Mouse (Mus musculus): Measurements from ENCODE around the gene Zfp128. TPM values are rescaled to one million over a fixed set of nuclear protein-coding genes. Genes with fewer than 3 reads are reported as not detected.

Gene Zfp128
- 0.76 TPM for polyA plus RNA-seq (2015; fragmentation: Illumina TruSeq; extraction: RNeasy Lipid Tissue Mini Kit (QIAGEN cat#74804); ENCODE audit: insufficient read depth, low read depth, low replicate concordance)

GRCm38 (mm10) chr7:12880911-12881660, at the start of gene Zfp128:
Gene Zfp128, plus strand, starts transcription at chr7:12881177.

GRCm38 (mm10) chr7:12834162-12835120, 46.5 kb upstream of the Zfp128 start, which contains the start of gene Zfp110:
Gene Zfp110, plus strand, starts transcription at chr7:12834761.

GRCm38 (mm10) chr7:12897655-12898410, 16.9 kb downstream of the Zfp128 start, which contains the start of gene Zscan22:
Gene Zscan22, plus strand, starts transcription at chr7:12897815.

GRCm38 (mm10) chr7:12921705-12922465, 40.9 kb downstream of the Zfp128 start, which contains the start of gene Rps5:
Gene Rps5, plus strand, starts transcription at chr7:12922290.

GRCm38 (mm10) chr7:12927191-12927680, 46.3 kb downstream of the Zfp128 start, which contains the start of gene Rnf225:
Gene Rnf225, plus strand, starts transcription at chr7:12927416.

Other genes starting within 250 kb of the Zfp128 start
- gene Vmn2r54, start 240.9 kb upstream of the Zfp128 start, polyA plus RNA-seq (2015; fragmentation: Illumina TruSeq; extraction: RNeasy Lipid Tissue Mini Kit (QIAGEN cat#74804); ENCODE audit: insufficient read depth, low read depth, low replicate concordance) = not detected
- gene Vmn2r55, start 196.2 kb upstream of the Zfp128 start, polyA plus RNA-seq (2015; fragmentation: Illumina TruSeq; extraction: RNeasy Lipid Tissue Mini Kit (QIAGEN cat#74804); ENCODE audit: insufficient read depth, low read depth, low replicate concordance) = not detected
- gene Vmn2r56, start 146.2 kb upstream of the Zfp128 start, polyA plus RNA-seq (2015; fragmentation: Illumina TruSeq; extraction: RNeasy Lipid Tissue Mini Kit (QIAGEN cat#74804); ENCODE audit: insufficient read depth, low read depth, low replicate concordance) = not detected
- 0.89 TPM for gene Zscan18, start 77.5 kb upstream of the Zfp128 start, polyA plus RNA-seq (2015; fragmentation: Illumina TruSeq; extraction: RNeasy Lipid Tissue Mini Kit (QIAGEN cat#74804); ENCODE audit: insufficient read depth, low read depth, low replicate concordance)
- gene Zfp329, start 62.3 kb upstream of the Zfp128 start, polyA plus RNA-seq (2015; fragmentation: Illumina TruSeq; extraction: RNeasy Lipid Tissue Mini Kit (QIAGEN cat#74804); ENCODE audit: insufficient read depth, low read depth, low replicate concordance) = 2.6 TPM
- 5.3 TPM for gene Zfp110, start 46.4 kb upstream of the Zfp128 start, polyA plus RNA-seq (2015; fragmentation: Illumina TruSeq; extraction: RNeasy Lipid Tissue Mini Kit (QIAGEN cat#74804); ENCODE audit: insufficient read depth, low read depth, low replicate concordance)
- gene Zscan22, start 16.6 kb downstream of the Zfp128 start, polyA plus RNA-seq (2015; fragmentation: Illumina TruSeq; extraction: RNeasy Lipid Tissue Mini Kit (QIAGEN cat#74804); ENCODE audit: insufficient read depth, low read depth, low replicate concordance) = 2.7 TPM
- 479 TPM for gene Rps5, start 41.1 kb downstream of the Zfp128 start, polyA plus RNA-seq (2015; fragmentation: Illumina TruSeq; extraction: RNeasy Lipid Tissue Mini Kit (QIAGEN cat#74804); ENCODE audit: insufficient read depth, low read depth, low replicate concordance)
- 0.24 TPM for gene Rnf225, start 46.2 kb downstream of the Zfp128 start, polyA plus RNA-seq (2015; fragmentation: Illumina TruSeq; extraction: RNeasy Lipid Tissue Mini Kit (QIAGEN cat#74804); ENCODE audit: insufficient read depth, low read depth, low replicate concordance)
- 1.9 TPM for gene Zfp324, start 84.7 kb downstream of the Zfp128 start, polyA plus RNA-seq (2015; fragmentation: Illumina TruSeq; extraction: RNeasy Lipid Tissue Mini Kit (QIAGEN cat#74804); ENCODE audit: insufficient read depth, low read depth, low replicate concordance)
- gene Zfp446, start 96.7 kb downstream of the Zfp128 start, polyA plus RNA-seq (2015; fragmentation: Illumina TruSeq; extraction: RNeasy Lipid Tissue Mini Kit (QIAGEN cat#74804); ENCODE audit: insufficient read depth, low read depth, low replicate concordance) = 3.7 TPM
- not detected for gene Slc27a5, start 117.0 kb downstream of the Zfp128 start, polyA plus RNA-seq (2015; fragmentation: Illumina TruSeq; extraction: RNeasy Lipid Tissue Mini Kit (QIAGEN cat#74804); ENCODE audit: insufficient read depth, low read depth, low replicate concordance)
- 77.9 TPM for gene Trim28, start 117.9 kb downstream of the Zfp128 start, polyA plus RNA-seq (2015; fragmentation: Illumina TruSeq; extraction: RNeasy Lipid Tissue Mini Kit (QIAGEN cat#74804); ENCODE audit: insufficient read depth, low read depth, low replicate concordance)
- 2.9 TPM for gene Zbtb45, start 128.9 kb downstream of the Zfp128 start, polyA plus RNA-seq (2015; fragmentation: Illumina TruSeq; extraction: RNeasy Lipid Tissue Mini Kit (QIAGEN cat#74804); ENCODE audit: insufficient read depth, low read depth, low replicate concordance)
- gene Chmp2a, start 153.6 kb downstream of the Zfp128 start, polyA plus RNA-seq (2015; fragmentation: Illumina TruSeq; extraction: RNeasy Lipid Tissue Mini Kit (QIAGEN cat#74804); ENCODE audit: insufficient read depth, low read depth, low replicate concordance) = 58.7 TPM
- gene Ube2m, start 157.1 kb downstream of the Zfp128 start, polyA plus RNA-seq (2015; fragmentation: Illumina TruSeq; extraction: RNeasy Lipid Tissue Mini Kit (QIAGEN cat#74804); ENCODE audit: insufficient read depth, low read depth, low replicate concordance) = 35.3 TPM
- 0.46 TPM for gene Mzf1, start 173.6 kb downstream of the Zfp128 start, polyA plus RNA-seq (2015; fragmentation: Illumina TruSeq; extraction: RNeasy Lipid Tissue Mini Kit (QIAGEN cat#74804); ENCODE audit: insufficient read depth, low read depth, low replicate concordance)
- not detected for gene Vmn1r85, start 214.0 kb downstream of the Zfp128 start, polyA plus RNA-seq (2015; fragmentation: Illumina TruSeq; extraction: RNeasy Lipid Tissue Mini Kit (QIAGEN cat#74804); ENCODE audit: insufficient read depth, low read depth, low replicate concordance)
- gene Vmn1r86, start 238.7 kb downstream of the Zfp128 start, polyA plus RNA-seq (2015; fragmentation: Illumina TruSeq; extraction: RNeasy Lipid Tissue Mini Kit (QIAGEN cat#74804); ENCODE audit: insufficient read depth, low read depth, low replicate concordance) = not detected